Mouse (Mus musculus): ENCODE measurements around the gene Ralgapb.

- TF ChIP-seq CTCF (IDR thresholded peaks at IDR 0.05; ENCODE audit: borderline replicate concordance, insufficient read depth, low read length), result no peak
- no peak for TF ChIP-seq POLR2A (IDR thresholded peaks at IDR 0.05; ENCODE audit: low read depth, low read length)
Measured at GRCm38 (mm10) chr2:158386072-158386471, 23.6 kb upstream of the Ralgapb start.
